Mouse (Mus musculus) 416B (cell line): Measurements from ENCODE around the gene Als2.

Source experiments
- DNase-seq: peaks from one replicate; pipeline ENCODE4 v3.0.0; 2011; ENCODE audit warnings: low read depth

The Als2 gene

DNA sequence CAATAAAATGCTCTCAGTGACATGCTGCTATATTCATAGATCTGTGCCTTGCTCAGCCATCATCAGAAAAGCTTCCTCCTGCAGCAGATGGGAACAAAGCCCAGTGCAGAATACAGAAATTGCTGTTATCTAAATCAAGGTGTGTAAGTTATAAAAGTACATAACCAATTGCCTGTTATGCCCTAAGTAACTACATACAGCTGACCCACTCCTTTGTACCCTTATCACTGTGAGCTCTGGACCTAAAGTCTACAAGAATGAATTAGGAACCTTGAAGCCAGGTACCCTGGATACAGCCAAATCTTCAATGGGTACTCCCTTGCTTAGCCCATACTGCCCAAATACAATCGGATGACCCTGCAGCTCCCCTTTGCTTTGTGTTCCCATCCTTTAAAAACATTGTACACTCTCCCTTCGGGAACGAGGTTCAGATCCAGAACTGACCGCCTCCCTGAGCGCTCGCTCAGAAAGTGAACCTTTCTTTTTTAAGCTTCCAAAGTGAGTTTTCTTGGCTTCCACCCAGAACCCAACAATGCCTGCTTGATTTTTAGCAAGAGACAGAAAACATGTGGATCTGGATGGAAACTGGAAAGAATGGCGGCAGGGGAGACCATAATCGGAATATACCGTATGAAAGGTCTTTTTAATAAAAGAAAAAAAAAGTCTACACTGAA lies 70.7 kb downstream of the Als2 start:
- no peak for DNase-seq

- DNase-seq = no peak
Observed at GRCm38 (mm10) chr1:59163918-59164317, 73.1 kb downstream of the Als2 start.

GRCm38 (mm10) chr1:59163030-59163461 lies 74.0 kb downstream of the Als2 start, which contains the start of gene Mpp4:
Gene Mpp4 (minus strand): TSS chr1:59163389.
- peak; percentile 97 for DNase-seq

- no peak for DNase-seq
Observed at GRCm38 (mm10) chr1:59162309-59163024, 74.6 kb downstream of the Als2 start.

DNA sequence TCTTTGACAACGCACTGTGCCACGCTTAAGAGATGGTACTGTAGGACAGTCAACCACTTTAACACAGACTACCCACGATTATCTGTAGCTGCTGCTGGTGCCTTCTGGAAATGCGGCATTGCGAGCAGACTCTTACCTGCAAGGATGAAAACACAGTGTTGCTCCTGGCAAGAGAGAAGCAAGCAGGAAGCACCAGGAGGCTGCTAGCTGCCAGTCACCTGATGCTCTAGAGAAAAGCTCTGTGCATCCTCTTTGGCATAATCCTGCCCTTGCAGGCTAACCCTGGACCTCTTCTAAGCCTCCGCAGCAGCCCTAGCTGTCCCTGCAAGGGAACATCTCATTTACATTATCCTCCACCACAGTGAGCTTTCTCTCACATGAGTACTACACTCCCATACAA lies 75.6 kb downstream of the Als2 start:
- no peak for DNase-seq

GRCm38 (mm10) chr1:59160871-59161270 lies 76.2 kb downstream of the Als2 start:
- no peak for DNase-seq

- no peak for DNase-seq
Observed at GRCm38 (mm10) chr1:59159136-59159535, 77.9 kb downstream of the Als2 start.

- DNase-seq = no peak
Observed at GRCm38 (mm10) chr1:59158498-59158897, 78.5 kb downstream of the Als2 start.

- DNase-seq = no peak
Observed at GRCm38 (mm10) chr1:59157846-59158245, 79.2 kb downstream of the Als2 start.

- DNase-seq = no peak
Observed at GRCm38 (mm10) chr1:59152346-59152745, 84.7 kb downstream of the Als2 start.

DNA sequence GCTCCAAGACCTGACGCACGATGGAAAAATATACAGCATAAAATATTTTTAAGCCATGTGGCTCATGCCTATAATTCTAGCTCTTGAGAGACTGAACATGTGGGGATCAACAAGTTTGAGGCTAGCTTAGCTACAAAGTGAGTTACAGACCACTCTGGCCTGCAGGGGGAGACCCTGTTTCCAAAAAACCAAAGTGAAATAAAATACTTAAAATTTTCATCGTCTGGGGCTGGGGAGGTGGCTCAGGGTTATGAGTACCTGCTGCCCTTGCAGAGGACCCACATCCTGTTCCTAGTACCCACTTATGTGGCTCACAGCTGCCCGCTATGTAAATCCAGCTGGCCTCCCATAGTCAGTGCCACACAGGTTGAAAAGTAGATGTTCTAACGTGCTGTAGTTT lies 86.5 kb downstream of the Als2 start:
- DNase-seq = peak; percentile 51

DNA sequence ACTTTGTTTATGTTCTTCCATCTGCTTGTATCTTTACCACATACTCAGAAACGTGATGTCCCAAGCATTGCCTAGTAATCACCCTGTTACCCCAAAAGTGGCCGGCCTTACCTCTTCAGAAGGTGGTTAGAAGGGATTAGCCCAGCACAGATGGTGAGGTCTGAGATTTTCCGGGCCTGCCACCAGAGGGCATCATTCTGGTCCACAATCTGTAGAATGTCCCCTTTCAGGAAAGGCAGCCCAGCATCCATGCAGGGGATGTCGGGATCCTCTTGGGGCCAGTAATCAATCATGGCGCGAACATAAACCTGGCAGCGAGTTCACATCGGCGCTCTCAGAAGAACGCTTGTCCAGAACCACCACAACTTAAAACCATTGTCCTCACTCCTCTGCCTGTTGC lies 92.5 kb downstream of the Als2 start:
- DNase-seq = peak; percentile 48

DNA sequence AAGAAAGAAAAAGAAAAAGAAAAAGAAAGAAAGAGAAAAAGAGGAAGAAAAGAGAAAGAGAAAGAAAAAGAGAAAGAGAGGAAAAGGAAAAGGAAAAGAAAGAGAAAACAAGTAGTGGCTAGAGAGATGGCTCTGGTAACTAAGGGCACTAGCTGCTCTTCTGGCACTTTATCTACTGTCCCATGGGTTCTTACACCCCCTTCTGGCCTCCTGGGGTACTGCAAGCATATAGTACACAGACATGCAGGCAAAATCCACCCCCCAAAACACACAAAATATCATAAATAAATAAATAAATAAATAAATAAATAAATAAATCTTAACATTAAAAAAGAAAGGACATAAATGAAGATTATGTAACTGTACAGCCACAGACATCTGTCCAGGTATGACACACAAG lies 94.2 kb downstream of the Als2 start:
- peak; percentile 81 for DNase-seq

DNA sequence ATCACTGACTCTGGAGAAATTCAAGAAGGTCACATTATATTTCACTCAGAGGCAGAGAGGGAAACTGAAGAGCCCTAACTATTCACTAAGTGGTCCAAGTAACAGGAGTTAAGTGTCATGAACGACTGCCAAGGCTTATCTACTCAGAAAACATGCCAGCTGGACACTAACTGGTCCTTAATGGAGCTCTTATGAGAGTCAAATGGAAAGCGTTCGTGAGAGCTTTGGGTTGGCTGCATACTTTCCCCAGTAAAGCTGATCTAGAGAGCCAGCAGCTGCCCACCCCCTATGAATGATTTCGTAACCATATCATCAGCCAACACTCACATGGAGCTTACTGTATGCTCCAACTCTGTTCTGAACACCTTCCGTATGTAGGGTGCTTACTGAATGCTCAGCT lies 102.6 kb downstream of the Als2 start:
- DNase-seq = no peak

DNA sequence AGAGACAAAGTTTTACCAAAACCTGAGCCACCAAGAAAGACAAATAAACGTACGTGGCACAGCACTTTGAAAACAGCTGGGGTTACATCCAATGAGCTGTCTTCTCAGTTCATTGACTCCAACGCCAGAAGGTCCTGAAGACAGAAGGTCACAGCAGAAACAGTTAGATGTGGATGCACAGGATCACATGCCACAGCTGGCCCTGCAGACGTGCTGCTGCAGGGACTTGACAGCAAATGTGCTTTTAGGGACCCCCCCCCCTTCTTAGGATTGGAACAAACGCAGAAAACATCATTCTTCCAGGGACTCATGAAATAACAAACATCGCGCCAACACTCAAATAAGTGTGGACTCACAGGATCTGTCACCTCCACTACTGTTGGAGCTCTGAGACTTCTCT lies 108.2 kb downstream of the Als2 start:
- DNase-seq = no peak

DNA sequence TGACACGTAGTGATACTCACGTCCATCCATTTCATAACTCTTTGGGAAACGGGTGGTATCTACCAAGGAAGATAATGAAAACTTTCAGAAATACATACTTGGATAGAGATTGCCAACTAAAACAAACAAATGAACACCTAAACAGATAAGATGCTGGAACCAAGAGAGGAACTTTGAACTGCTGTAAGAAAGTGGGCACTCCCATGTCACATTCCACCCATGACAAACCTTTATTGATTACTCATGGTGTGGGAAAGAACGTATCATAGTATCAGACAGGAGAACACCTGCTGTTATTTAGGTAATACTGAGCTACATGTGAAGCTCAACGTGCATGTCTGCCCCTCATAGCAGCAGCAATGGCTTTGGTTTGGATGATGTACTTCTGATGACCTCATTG lies 111.5 kb downstream of the Als2 start:
- DNase-seq = no peak

- peak; percentile 94 for DNase-seq
Observed at GRCm38 (mm10) chr1:59119720-59120457, 117.1 kb downstream of the Als2 start, which contains the start of gene Tmem237. Gene Tmem237 (minus strand): TSS chr1:59120408.
